ENCODE assay signal across 8 mouse cellular contexts in genomic region chr7:82865834-82866485, GRCm38 (mm10). TPM values are rescaled to one million over a fixed set of nuclear protein-coding genes. Genes with fewer than 3 reads are reported as not detected.
A peak's percentile ranks its signal among the peaks of the same experiment; 100 is the strongest.
DNase-seq lines count a peak whose midpoint lies in the region; ATAC-seq and TF ChIP-seq lines count a peak whose summit lies in the region.

No protein-coding gene starts in this region.

- peak overlapping the region; percentile 99 for H3K4me3 ChIP-seq in embryonic facial prominence, embryonic 12.5 days
- peak overlapping the region; percentile 81 for H3K4me3 ChIP-seq in kidney, adult 2 months (ENCODE audit: insufficient read depth, low read depth, low read length)
- H3K4me3 ChIP-seq in limb, embryonic 12.5 days (replicated peaks) = peak overlapping the region; percentile 100
- peak overlapping the region; percentile 100 for H3K4me3 ChIP-seq in midbrain, embryonic 14.5 days (replicated peaks; ENCODE audit: low read depth, low read length)

- ATAC-seq in embryonic facial prominence, embryonic 12.5 days (ENCODE audit: insufficient number of reproducible peaks, insufficient read depth, low FRiP score, low TSS enrichment) = peak; percentile 94
- peak; percentile 94 for ATAC-seq in limb, embryonic 12.5 days (ENCODE audit: insufficient number of reproducible peaks, insufficient read depth, low FRiP score, low TSS enrichment, low read depth)
- peak; percentile 92 for ATAC-seq in midbrain, embryonic 14.5 days (ENCODE audit: low FRiP score, low TSS enrichment)

- H3K9me3 ChIP-seq in embryonic facial prominence, embryonic 12.5 days = no peaks in the 10 kb centered on the region
- no peaks in the 10 kb centered on the region for H3K9me3 ChIP-seq in limb, embryonic 12.5 days
- no peaks in the 10 kb centered on the region for H3K9me3 ChIP-seq in midbrain, embryonic 14.5 days (ENCODE audit: control insufficient read depth, low read length)

- peaks cover 18% of the 10 kb centered on the region for H3K36me3 ChIP-seq in embryonic facial prominence, embryonic 12.5 days
- no peaks in the 10 kb centered on the region for H3K36me3 ChIP-seq in kidney, adult 2 months (ENCODE audit: control insufficient read depth, insufficient read depth, low read length)
- H3K36me3 ChIP-seq in limb, embryonic 12.5 days = peaks cover 19% of the 10 kb centered on the region
- H3K36me3 ChIP-seq in midbrain, embryonic 14.5 days (ENCODE audit: control insufficient read depth, insufficient read depth, low read length) = peaks cover 21% of the 10 kb centered on the region

- H3K27me3 ChIP-seq in embryonic facial prominence, embryonic 12.5 days = no peaks in the 10 kb centered on the region
- H3K27me3 ChIP-seq in kidney, adult 2 months (replicated peaks; ENCODE audit: control insufficient read depth, insufficient read depth, low read length) = no peaks in the 10 kb centered on the region
- no peaks in the 10 kb centered on the region for H3K27me3 ChIP-seq in limb, embryonic 12.5 days
- H3K27me3 ChIP-seq in midbrain, embryonic 14.5 days (ENCODE audit: control insufficient read depth, insufficient read depth, low read length) = no peaks in the 10 kb centered on the region

- peak overlapping the region; percentile 79 for H3K4me2 ChIP-seq in embryonic facial prominence, embryonic 12.5 days (replicated peaks)
- peak overlapping the region; percentile 72 for H3K4me2 ChIP-seq in limb, embryonic 12.5 days
- H3K4me2 ChIP-seq in midbrain, embryonic 14.5 days (ENCODE audit: low read length) = peak overlapping the region; percentile 73

- peak; percentile 19 for TF ChIP-seq POLR2A in kidney, adult 2 months (IDR thresholded peaks at IDR 0.05; ENCODE audit: low read depth, low read length)

- H3K4me1 ChIP-seq in embryonic facial prominence, embryonic 12.5 days = peaks cover 11% of the 10 kb centered on the region
- peaks cover 3% of the 10 kb centered on the region; the same call in 1 of the 2 replicates for H3K4me1 ChIP-seq in kidney, adult 2 months (ENCODE audit: control insufficient read depth, insufficient read depth, low read length)
- peaks cover 27% of the 10 kb centered on the region for H3K4me1 ChIP-seq in limb, embryonic 12.5 days (replicated peaks)
- H3K4me1 ChIP-seq in midbrain, embryonic 14.5 days (ENCODE audit: control insufficient read depth, insufficient read depth, low read length) = peaks cover 16% of the 10 kb centered on the region

- H3K9ac ChIP-seq in embryonic facial prominence, embryonic 12.5 days = peak overlapping the region; percentile 100
- peak overlapping the region; percentile 100 for H3K9ac ChIP-seq in limb, embryonic 12.5 days (replicated peaks)
- peak overlapping the region; percentile 100 for H3K9ac ChIP-seq in midbrain, embryonic 14.5 days (replicated peaks; ENCODE audit: low read length)

- peak; percentile 75 for TF ChIP-seq CTCF in kidney, adult 2 months (conservative IDR thresholded peaks at IDR 0.05; ENCODE audit: insufficient read depth, insufficient read length, low read depth, low read length)

- peak overlapping the region; percentile 100 for H3K27ac ChIP-seq in embryonic facial prominence, embryonic 12.5 days
- H3K27ac ChIP-seq in kidney, adult 2 months (ENCODE audit: insufficient read depth, low read depth, low read length) = peak overlapping the region; percentile 94
- peak overlapping the region; percentile 100 for H3K27ac ChIP-seq in limb, embryonic 12.5 days
- peak overlapping the region; percentile 100 for H3K27ac ChIP-seq in midbrain, embryonic 14.5 days (replicated peaks; ENCODE audit: low read depth, low read length)

- DNase-seq in 3T3-L1 (ENCODE audit: low read depth, low spot score) = peak; percentile 93
- peak; percentile 99 for DNase-seq in adrenal gland, postnatal 36 days
- peak; percentile 96 to 98 for DNase-seq in heart, adult 18-20 months
- peak; percentile 99 for DNase-seq in kidney, adult 2 months
- DNase-seq in midbrain, embryonic 14.5 days = peak; percentile 99
- peak; percentile 90 for DNase-seq in spleen, adult 12 weeks (ENCODE audit: low spot score)

- under 1% methylated on average over 62 of the region's 70 CpGs for WGBS in embryonic facial prominence, embryonic 12.5 days
- 1% methylated on average over 60 of the region's 70 CpGs for WGBS in kidney, adult 2 months
- WGBS in limb, embryonic 12.5 days = under 1% methylated on average over 56 of the region's 70 CpGs
- under 1% methylated on average over 58 of the region's 70 CpGs for WGBS in midbrain, embryonic 14.5 days

RNA-seq across cellular contexts. Expression of gene Mex3b, which starts 1.2 kb away (rescaled TPM):
- 1 to 10 TPM; 2.0 to 2.1 TPM for total RNA-seq in adrenal gland, postnatal 36 days (2021)
- polyA plus RNA-seq in embryonic facial prominence, embryonic 12.5 days (2016; fragmentation: Nextera tagmentation; extraction: Ambion mirVana) = 49.2 and 50.6 TPM in 2 replicates
- 1 to 10 TPM; 1.2 to 1.3 TPM for total RNA-seq in heart, adult 18-20 months (2021)
- 3.7 and 4.7 TPM in 2 replicates for polyA plus RNA-seq in kidney, adult 2 months (2012; rRNA removed)
- 48.1 and 48.4 TPM in 2 replicates for polyA plus RNA-seq in limb, embryonic 12.5 days (2016; fragmentation: Nextera tagmentation; extraction: Ambion mirVana)
- 50.8 and 51.8 TPM in 2 replicates for polyA plus RNA-seq in midbrain, embryonic 14.5 days (2014; fragmentation: Nextera tagmentation; extraction: Ambion mirVana)

Comparison
In these comparisons a context has a peak if more than half of its experiments do, and no peak if none do; other contexts are left out.
1. Peak in every context shown above with its lines: DNase-seq, ATAC-seq, H3K4me3 ChIP-seq and H3K27ac ChIP-seq.